Mouse (Mus musculus): ENCODE data around the gene Col4a4.

- TF ChIP-seq CTCF (IDR thresholded peaks at IDR 0.05; ENCODE audit: insufficient read depth, low read length) (no peak), POLR2A (IDR thresholded peaks at IDR 0.05; ENCODE audit: borderline replicate concordance, extremely low read depth, low read depth, low read length) (no peak)
Observed at GRCm38 (mm10) chr1:82603198-82603950, 16.7 kb upstream of the Col4a4 start.
